7 mouse cellular contexts compared by ENCODE assay signal in genomic region chr11:5151247-5151630, GRCm38 (mm10). TPM values are rescaled to one million over a fixed set of nuclear protein-coding genes. Genes with fewer than 3 reads are reported as not detected.
A peak's percentile ranks its signal among the peaks of the same experiment; 100 is the strongest.
DNase-seq lines count a peak whose midpoint lies in the region; ATAC-seq and TF ChIP-seq lines count a peak whose summit lies in the region.

No protein-coding gene starts in this region.

- H3K36me3 ChIP-seq in CH12.LX (replicated peaks in 1 of 2; ENCODE audit: control insufficient read depth in 1 of 2, insufficient read depth in 1 of 2, low read length in 1 of 2): no peaks in the 10 kb centered on the region
- no peaks in the 10 kb centered on the region for H3K36me3 ChIP-seq in E14TG2a.4 (ENCODE audit: insufficient read depth, low read length)
- H3K36me3 ChIP-seq in hindbrain, embryonic 13.5 days: no peaks in the 10 kb centered on the region
- no peaks in the 10 kb centered on the region for H3K36me3 ChIP-seq in liver, embryonic 13.5 days

- DNase-seq in CH12.LX (ENCODE audit: extremely low read depth): no peak
- no peak for DNase-seq in liver, embryonic 13.5 days
- DNase-seq in right cerebral cortex, postnatal 25 days: no peak
- no peak for DNase-seq in cerebellum, adult 8-10 months
- DNase-seq in right cerebral cortex, postnatal 14 days: no peak

- no peak overlapping the region for H3K9ac ChIP-seq in CH12.LX (ENCODE audit: insufficient read depth, low read depth)
- peak overlapping the region; percentile 78 for H3K9ac ChIP-seq in hindbrain, embryonic 13.5 days
- peak overlapping the region; percentile 46; the same call in 1 of the 2 replicates for H3K9ac ChIP-seq in liver, embryonic 13.5 days

- peak overlapping the region; percentile 53 for H3K4me2 ChIP-seq in CH12.LX (ENCODE audit: insufficient read depth, low read depth, poor library complexity, severe bottlenecking)
- peak overlapping the region; percentile 88 for H3K4me2 ChIP-seq in hindbrain, embryonic 13.5 days
- H3K4me2 ChIP-seq in liver, embryonic 13.5 days: peak overlapping the region; percentile 71

- in situ Hi-C loops in CH12.LX (cut with MboI; ENCODE audit: low pct_ligation_motif_present, low pct_unique_long_range_greater_than_20kb, low sequenced_read_pairs): no loop called here

- H3K4me1 ChIP-seq in CH12.LX (ENCODE audit: control insufficient read depth in 1 of 2, insufficient read depth in 2 of 2) (peaks cover 14 to 47% of the 10 kb centered on the region in 2 experiments), E14TG2a.4 (replicated peaks; ENCODE audit: low read depth, low read length) (peaks cover 19% of the 10 kb centered on the region)
- H3K4me1 ChIP-seq in hindbrain, embryonic 13.5 days (replicated peaks): peaks cover 56% of the 10 kb centered on the region
- peaks cover 38% of the 10 kb centered on the region for H3K4me1 ChIP-seq in liver, embryonic 13.5 days (replicated peaks)

- H3K9me3 ChIP-seq in CH12.LX (replicated peaks; ENCODE audit: low read length) (no peaks in the 10 kb centered on the region), E14TG2a.4 (ENCODE audit: low read length) (peaks cover 6% of the 10 kb centered on the region)
- H3K9me3 ChIP-seq in hindbrain, embryonic 13.5 days: no peaks in the 10 kb centered on the region
- no peaks in the 10 kb centered on the region for H3K9me3 ChIP-seq in liver, embryonic 13.5 days (replicated peaks)

- H3K27me3 ChIP-seq in CH12.LX (replicated peaks) (peaks cover 13% of the 10 kb centered on the region), E14TG2a.4 (ENCODE audit: insufficient read depth, low read length) (peaks cover 65% of the 10 kb centered on the region)
- peaks cover 35% of the 10 kb centered on the region; the same call in 1 of the 2 replicates for H3K27me3 ChIP-seq in hindbrain, embryonic 13.5 days
- H3K27me3 ChIP-seq in liver, embryonic 13.5 days: peaks cover 44% of the 10 kb centered on the region

- WGBS in hindbrain, embryonic 13.5 days: 13% methylated on average over 4 of the region's 4 CpGs
- whole genome bisulfite sequencing in liver, embryonic 13.5 days (ENCODE audit: insufficient replicate concordance): 18% methylated on average over 4 of the region's 4 CpGs

- TF ChIP-seq EP300 in CH12.LX (IDR thresholded peaks at IDR 0.05; ENCODE audit: low read length): no peak

- no peak overlapping the region for H3K27ac ChIP-seq in CH12.LX (ENCODE audit: insufficient read depth, low read depth)
- no peak overlapping the region for H3K27ac ChIP-seq in hindbrain, embryonic 13.5 days
- no peak overlapping the region for H3K27ac ChIP-seq in liver, embryonic 13.5 days

- H3K4me3 ChIP-seq in CH12.LX (replicated peaks in 1 of 3; ENCODE audit: low read depth in 2 of 3, low read length in 2 of 3, poor library complexity in 1 of 3) (no peak overlapping the region), E14TG2a.4 (replicated peaks; ENCODE audit: low read length) (peak overlapping the region; percentile 82)
- peak overlapping the region; percentile 55 for H3K4me3 ChIP-seq in hindbrain, embryonic 13.5 days
- H3K4me3 ChIP-seq in liver, embryonic 13.5 days (replicated peaks): peak overlapping the region; percentile 56

- no peaks in the 10 kb centered on the region for H3K79me2 ChIP-seq in CH12.LX (replicated peaks; ENCODE audit: control insufficient read depth, extremely low read depth, insufficient read depth, poor library complexity, severe bottlenecking)

- no peak for ATAC-seq in hindbrain, embryonic 13.5 days (ENCODE audit: low FRiP score)
- no peak for ATAC-seq in liver, embryonic 13.5 days (ENCODE audit: low read depth)

- TF ChIP-seq POLR2A in CH12.LX (IDR thresholded peaks at IDR 0.05; ENCODE audit: low read depth, low read length): no peak

- no peak for TF ChIP-seq CTCF in CH12.LX (conservative IDR thresholded peaks at IDR 0.05 in 1 of 2, IDR thresholded peaks at IDR 0.05 in 1 of 2; ENCODE audit: low read depth in 2 of 2, low read length in 2 of 2)
- no peak for TF ChIP-seq CTCF in E14TG2a.4 (conservative IDR thresholded peaks at IDR 0.05; ENCODE audit: low read length)

- no peak for TF ChIP-seq RAD21 in CH12.LX (IDR thresholded peaks at IDR 0.05; ENCODE audit: low read depth, low read length)

- dilution Hi-C loops in CH12.LX (cut with MboI; ENCODE audit: extremely low pct_ligation_motif_present, extremely low pct_unique_long_range_greater_than_20kb, low sequenced_read_pairs): no loop called here

TF ChIP-seq in CH12.LX, 34 proteins besides CTCF, POLR2A, EP300 and RAD21:
- TF ChIP-seq MXI1 (IDR thresholded peaks at IDR 0.05; ENCODE audit: low read depth, low read length) (0 out of 2 replicates have a peak, but pooled peaks have one; percentile 2), CHD2 (IDR thresholded peaks at IDR 0.05; ENCODE audit: low read length) (no peak)

RNA-seq across cellular contexts. Expression of gene Emid1, which starts 0.8 kb away (rescaled TPM):
- total RNA-seq in CH12.LX (2012; rRNA removed) (0.13 TPM in 1 of 2 replicates, not detected in the other), CH12.LX (2014; rRNA removed) (not detected in 2 replicates)
- not detected in 2 replicates for polyA plus RNA-seq in CH12.LX (2012; ENCODE audit: insufficient read length, low read depth)
- 13.8 and 15.9 TPM in 2 replicates for polyA plus RNA-seq in hindbrain, embryonic 13.5 days (2015; fragmentation: Nextera tagmentation; extraction: Ambion mirVana)
- polyA plus RNA-seq in liver, embryonic 13.5 days (2015; fragmentation: Nextera tagmentation; extraction: Ambion mirVana): 4.3 and 4.5 TPM in 2 replicates

RNA-seq across cellular contexts. Expression of gene Ewsr1, which starts 52.2 kb away (rescaled TPM):
- 399 and 425 TPM in 2 replicates for total RNA-seq in CH12.LX (2012; rRNA removed)
- total RNA-seq in CH12.LX (2014; rRNA removed): 418 and 428 TPM in 2 replicates
- 1,159 and 1,267 TPM in 2 replicates for polyA plus RNA-seq in CH12.LX (2012; ENCODE audit: insufficient read length, low read depth)
- 670 and 686 TPM in 2 replicates for polyA plus RNA-seq in hindbrain, embryonic 13.5 days (2015; fragmentation: Nextera tagmentation; extraction: Ambion mirVana)
- polyA plus RNA-seq in liver, embryonic 13.5 days (2015; fragmentation: Nextera tagmentation; extraction: Ambion mirVana): 312 and 331 TPM in 2 replicates

RNA-seq across cellular contexts. Expression of gene Rhbdd3, which starts 52.5 kb away (rescaled TPM):
- total RNA-seq in CH12.LX (2012; rRNA removed): 16.8 and 17.0 TPM in 2 replicates
- 11.6 and 15.0 TPM in 2 replicates for total RNA-seq in CH12.LX (2014; rRNA removed)
- 16.0 and 20.6 TPM in 2 replicates for polyA plus RNA-seq in CH12.LX (2012; ENCODE audit: insufficient read length, low read depth)
- 30.9 and 35.6 TPM in 2 replicates for polyA plus RNA-seq in hindbrain, embryonic 13.5 days (2015; fragmentation: Nextera tagmentation; extraction: Ambion mirVana)
- 11.8 and 14.3 TPM in 2 replicates for polyA plus RNA-seq in liver, embryonic 13.5 days (2015; fragmentation: Nextera tagmentation; extraction: Ambion mirVana)

Comparison
In these comparisons a context has a peak if more than half of its experiments do, and no peak if none do; other contexts are left out.
1. H3K4me3 ChIP-seq: peak in E14TG2a.4 (single experiment), hindbrain, embryonic 13.5 days (single experiment) and liver, embryonic 13.5 days (single experiment); none in CH12.LX (0 of 3).
2. Peak in every context shown above with its lines, with median percentiles within 50 percentile points of each other: H3K4me2 ChIP-seq.